Mouse (Mus musculus) E14TG2a.4 (cell line): ENCODE measurements around the gene Ankfn1.

ENCODE experiments used
- CTCF ChIP-seq: conservative IDR thresholded peaks from 2 replicates; pipeline ENCODE4 v1.5.1; 2014; ENCODE audit warnings: low read length
- NANOG ChIP-seq: IDR thresholded peaks from 2 replicates; pipeline ENCODE4 v1.6.1; 2014; ENCODE audit warnings: borderline replicate concordance, low read length, mixed read lengths
- POU5F1 ChIP-seq: IDR thresholded peaks from 2 replicates; pipeline ENCODE4 v1.6.1; 2014; ENCODE audit warnings: low read length, borderline replicate concordance

- TF ChIP-seq CTCF (no peak), POU5F1 (no peak), NANOG (no peak)
Measured at GRCm38 (mm10) chr11:89628562-89628961, 148.9 kb downstream of the Ankfn1 start.
